Mouse (Mus musculus): Measurements from ENCODE around the gene Ncl. TPM values are rescaled to one million over a fixed set of nuclear protein-coding genes. Genes with fewer than 3 reads are reported as not detected.
A peak's percentile ranks its signal among the peaks of the same experiment; 100 is the strongest.

Gene Ncl
- polyA plus RNA-seq (2016; fragmentation: Nextera tagmentation; extraction: Ambion mirVana): 414 and 475 TPM in 2 replicates

GRCm38 (mm10) chr1:86358906-86359797 lies at the start of gene Ncl:
Gene Ncl, minus strand, starts transcription at chr1:86359400.
- peaks cover 23% of the 10 kb centered on the region for H3K4me1 ChIP-seq
- peaks cover 33% of the 10 kb centered on the region for H3K36me3 ChIP-seq
- H3K4me3 ChIP-seq: peak within 1 kb of the TSS; percentile 90
- H3K4me2 ChIP-seq (replicated peaks): peak within 1 kb of the TSS; percentile 83
- H3K27ac ChIP-seq: peak within 1 kb of the TSS; percentile 99
- no peaks in the 10 kb centered on the region for H3K27me3 ChIP-seq
- under 1% methylated on average over 102 of the region's 102 CpGs for WGBS
- ATAC-seq (ENCODE audit: insufficient number of reproducible peaks, insufficient read depth, low FRiP score, low TSS enrichment): peak; percentile 98
- peak within 1 kb of the TSS; percentile 94 for H3K9ac ChIP-seq
- H3K9me3 ChIP-seq: no peaks in the 10 kb centered on the region

DNA sequence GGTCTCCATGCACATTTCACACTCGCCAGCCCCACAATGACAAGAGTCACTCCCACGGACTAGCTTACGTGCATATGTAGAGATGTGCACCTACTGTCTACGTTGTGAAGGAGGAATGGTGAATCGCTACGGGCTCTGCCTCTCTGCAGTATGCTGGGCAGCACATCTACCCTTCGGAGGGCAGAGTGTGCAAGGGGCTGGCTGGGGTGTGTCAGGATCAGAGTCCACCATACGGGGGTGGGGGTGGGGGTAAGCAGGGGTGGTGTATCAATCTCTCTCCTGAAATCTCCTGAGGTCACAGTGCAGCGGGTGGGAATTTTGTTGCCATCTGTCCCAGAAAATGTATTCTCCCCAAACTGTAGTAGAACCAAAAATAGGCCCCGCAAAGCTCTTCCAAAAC lies 49.3 kb upstream of the Ncl start:
- no peak overlapping the region for H3K27ac ChIP-seq
- H3K4me1 ChIP-seq: no peaks in the 10 kb centered on the region
- H3K9ac ChIP-seq: no peak overlapping the region
- H3K27me3 ChIP-seq: no peaks in the 10 kb centered on the region
- no peaks in the 10 kb centered on the region for H3K36me3 ChIP-seq
- WGBS: 78% methylated on average over 10 of the region's 10 CpGs
- H3K4me3 ChIP-seq: no peak overlapping the region
- H3K4me2 ChIP-seq (replicated peaks): no peak overlapping the region
- ATAC-seq (ENCODE audit: insufficient number of reproducible peaks, insufficient read depth, low FRiP score, low TSS enrichment): no peak
- H3K9me3 ChIP-seq: no peaks in the 10 kb centered on the region

GRCm38 (mm10) chr1:86406914-86407313 lies 47.7 kb upstream of the Ncl start:
- no peaks in the 10 kb centered on the region for H3K27me3 ChIP-seq
- no peaks in the 10 kb centered on the region for H3K9me3 ChIP-seq
- H3K4me2 ChIP-seq (replicated peaks): no peak overlapping the region
- no peaks in the 10 kb centered on the region for H3K4me1 ChIP-seq
- H3K27ac ChIP-seq: no peak overlapping the region
- H3K36me3 ChIP-seq: no peaks in the 10 kb centered on the region
- no peak overlapping the region for H3K4me3 ChIP-seq
- WGBS: 65% methylated on average over 8 of the region's 8 CpGs
- no peak overlapping the region for H3K9ac ChIP-seq
- no peak for ATAC-seq (ENCODE audit: insufficient number of reproducible peaks, insufficient read depth, low FRiP score, low TSS enrichment)

DNA sequence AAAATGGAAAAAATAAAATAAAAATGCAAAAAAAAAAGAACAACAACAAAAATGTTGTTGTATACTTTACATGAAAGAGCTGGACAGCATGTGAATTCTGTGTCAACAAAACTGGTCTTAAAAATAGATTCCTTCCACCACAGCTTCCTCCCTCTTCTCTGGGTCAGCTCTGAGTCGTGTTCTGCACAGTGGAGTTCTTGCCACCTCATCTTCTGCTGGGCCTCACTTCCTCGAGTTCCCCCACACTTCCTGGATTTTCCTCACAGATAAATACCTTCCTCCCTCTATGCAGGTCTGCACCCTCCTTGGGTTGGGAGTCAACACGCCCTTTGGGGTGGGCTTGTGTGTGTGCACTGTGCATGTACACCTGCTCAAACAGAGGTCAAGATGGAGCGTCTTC lies 47.1 kb upstream of the Ncl start:
- Histone ChIP-seq H3K9ac (no peak overlapping the region), H3K4me1 (no peaks in the 10 kb centered on the region), H3K27me3 (no peaks in the 10 kb centered on the region), H3K4me3 (no peak overlapping the region), H3K4me2 (replicated peaks) (no peak overlapping the region), H3K27ac (no peak overlapping the region), H3K36me3 (no peaks in the 10 kb centered on the region), H3K9me3 (no peaks in the 10 kb centered on the region)
- WGBS: 77% methylated on average over 4 of the region's 4 CpGs
- ATAC-seq (ENCODE audit: insufficient number of reproducible peaks, insufficient read depth, low FRiP score, low TSS enrichment): no peak

- no peak overlapping the region for H3K4me2 ChIP-seq (replicated peaks)
- 62% methylated on average over 5 of the region's 5 CpGs for WGBS
- H3K4me1 ChIP-seq: no peaks in the 10 kb centered on the region
These were observed 45.6 kb upstream of the Ncl start for GRCm38 (mm10) chr1:86404834-86405233.

GRCm38 (mm10) chr1:86400096-86400754 lies 41.0 kb upstream of the Ncl start:
- Histone ChIP-seq H3K4me1 (no peaks in the 10 kb centered on the region; the same call in 1 of the 2 replicates), H3K4me3 (no peak overlapping the region), H3K9me3 (no peaks in the 10 kb centered on the region), H3K27me3 (no peaks in the 10 kb centered on the region), H3K4me2 (replicated peaks) (no peak overlapping the region), H3K27ac (no peak overlapping the region), H3K9ac (no peak overlapping the region), H3K36me3 (no peaks in the 10 kb centered on the region)
- WGBS: 74% methylated on average over 8 of the region's 8 CpGs
- no peak for ATAC-seq (ENCODE audit: insufficient number of reproducible peaks, insufficient read depth, low FRiP score, low TSS enrichment)

More at GRCm38 (mm10) chr1:86404834-86405233, 45.6 kb upstream of the Ncl start:
- no peaks in the 10 kb centered on the region for H3K9me3 ChIP-seq
- no peak overlapping the region for H3K9ac ChIP-seq
- no peak overlapping the region for H3K27ac ChIP-seq
- no peak overlapping the region for H3K4me3 ChIP-seq
- no peaks in the 10 kb centered on the region for H3K36me3 ChIP-seq
- H3K27me3 ChIP-seq: no peaks in the 10 kb centered on the region
- no peak for ATAC-seq (ENCODE audit: insufficient number of reproducible peaks, insufficient read depth, low FRiP score, low TSS enrichment)

DNA sequence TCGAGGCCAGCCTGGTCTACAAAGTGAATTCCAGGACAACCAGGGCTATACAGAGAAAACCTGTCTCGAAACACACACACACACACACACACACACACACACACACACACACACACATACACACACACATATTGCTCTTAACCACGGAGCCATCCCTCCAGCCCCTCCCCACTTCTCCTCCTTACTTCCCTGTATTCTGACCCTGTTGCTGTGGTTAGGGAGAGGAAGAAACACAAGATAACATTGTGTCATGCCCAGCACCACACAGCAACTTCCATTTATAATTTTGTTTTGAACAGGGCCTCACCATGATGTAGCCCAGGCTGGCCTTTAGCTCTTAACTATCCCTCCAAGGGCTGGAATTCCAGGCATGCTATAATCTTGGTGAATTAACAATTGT lies 40.1 kb upstream of the Ncl start:
- Histone ChIP-seq H3K4me2 (replicated peaks) (no peak overlapping the region), H3K36me3 (no peaks in the 10 kb centered on the region), H3K27me3 (no peaks in the 10 kb centered on the region), H3K4me1 (no peaks in the 10 kb centered on the region; the same call in 1 of the 2 replicates), H3K27ac (no peak overlapping the region), H3K9me3 (no peaks in the 10 kb centered on the region), H3K9ac (no peak overlapping the region), H3K4me3 (no peak overlapping the region)
- ATAC-seq (ENCODE audit: insufficient number of reproducible peaks, insufficient read depth, low FRiP score, low TSS enrichment): no peak
- WGBS: 74% methylated on average over 3 of the region's 3 CpGs

GRCm38 (mm10) chr1:86398222-86398621 lies 39.0 kb upstream of the Ncl start:
- 30% methylated on average over 7 of the region's 7 CpGs for WGBS
- H3K27ac ChIP-seq: no peak overlapping the region

GRCm38 (mm10) chr1:86397621-86398020 lies 38.4 kb upstream of the Ncl start:
- Histone ChIP-seq H3K4me3 (no peak overlapping the region), H3K27ac (no peak overlapping the region; the same call in 1 of the 2 replicates), H3K4me1 (no peaks in the 10 kb centered on the region; the same call in 1 of the 2 replicates), H3K27me3 (no peaks in the 10 kb centered on the region), H3K36me3 (no peaks in the 10 kb centered on the region), H3K4me2 (replicated peaks) (no peak overlapping the region), H3K9ac (no peak overlapping the region), H3K9me3 (no peaks in the 10 kb centered on the region)
- ATAC-seq (ENCODE audit: insufficient number of reproducible peaks, insufficient read depth, low FRiP score, low TSS enrichment): no peak
- 70% methylated on average over 8 of the region's 8 CpGs for WGBS

More at GRCm38 (mm10) chr1:86398222-86398621, 39.0 kb upstream of the Ncl start:
- no peak; the same call in 1 of the 2 replicates for ATAC-seq (ENCODE audit: insufficient number of reproducible peaks, insufficient read depth, low FRiP score, low TSS enrichment)
- no peak overlapping the region for H3K9ac ChIP-seq
- H3K4me2 ChIP-seq (replicated peaks): no peak overlapping the region
- H3K27me3 ChIP-seq: no peaks in the 10 kb centered on the region
- H3K9me3 ChIP-seq: no peaks in the 10 kb centered on the region
- H3K4me3 ChIP-seq: no peak overlapping the region
- H3K36me3 ChIP-seq: no peaks in the 10 kb centered on the region
- H3K4me1 ChIP-seq: no peaks in the 10 kb centered on the region; the same call in 1 of the 2 replicates

DNA sequence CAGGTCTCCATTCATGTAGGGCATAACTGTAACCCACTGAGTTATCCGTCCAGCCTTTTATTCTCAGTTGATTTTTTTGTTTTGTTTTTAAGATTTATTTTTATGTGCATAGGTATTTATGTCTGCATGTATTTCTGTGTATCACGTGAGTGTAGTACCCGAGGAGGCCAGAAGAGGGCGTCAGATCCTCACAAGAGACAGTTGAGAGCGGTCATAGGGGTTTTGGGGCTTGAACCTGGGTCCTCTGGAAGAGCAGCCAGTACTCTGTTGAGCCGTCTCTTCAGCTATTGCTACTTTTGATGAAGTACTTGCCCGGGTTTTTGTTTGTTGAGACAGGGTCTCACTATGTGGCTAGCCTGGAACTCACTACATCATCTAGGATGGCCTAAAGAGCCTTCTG lies 36.7 kb upstream of the Ncl start:
- H3K4me2 ChIP-seq (replicated peaks): no peak overlapping the region
- H3K27me3 ChIP-seq: no peaks in the 10 kb centered on the region
- 78% methylated on average over 7 of the region's 7 CpGs for WGBS
- H3K4me3 ChIP-seq: no peak overlapping the region
- no peak overlapping the region for H3K9ac ChIP-seq
- no peaks in the 10 kb centered on the region for H3K9me3 ChIP-seq
- no peak overlapping the region for H3K27ac ChIP-seq
- ATAC-seq (ENCODE audit: insufficient number of reproducible peaks, insufficient read depth, low FRiP score, low TSS enrichment): no peak
- H3K36me3 ChIP-seq: no peaks in the 10 kb centered on the region
- no peaks in the 10 kb centered on the region; the same call in 1 of the 2 replicates for H3K4me1 ChIP-seq

GRCm38 (mm10) chr1:86394246-86394645 lies 35.0 kb upstream of the Ncl start:
- Histone ChIP-seq H3K4me2 (replicated peaks) (no peak overlapping the region), H3K9ac (no peak overlapping the region), H3K36me3 (no peaks in the 10 kb centered on the region), H3K4me3 (no peak overlapping the region), H3K9me3 (no peaks in the 10 kb centered on the region), H3K4me1 (no peaks in the 10 kb centered on the region; the same call in 1 of the 2 replicates), H3K27me3 (no peaks in the 10 kb centered on the region), H3K27ac (no peak overlapping the region)
- 89% methylated on average over 3 of the region's 3 CpGs for WGBS
- ATAC-seq (ENCODE audit: insufficient number of reproducible peaks, insufficient read depth, low FRiP score, low TSS enrichment): no peak

- no peak for ATAC-seq (ENCODE audit: insufficient number of reproducible peaks, insufficient read depth, low FRiP score, low TSS enrichment)
- H3K4me1 ChIP-seq: no peaks in the 10 kb centered on the region; the same call in 1 of the 2 replicates
- H3K4me2 ChIP-seq (replicated peaks): no peak overlapping the region
- H3K27ac ChIP-seq: no peak overlapping the region
- H3K36me3 ChIP-seq: no peaks in the 10 kb centered on the region
- no peaks in the 10 kb centered on the region for H3K27me3 ChIP-seq
- H3K4me3 ChIP-seq: no peak overlapping the region
- 90% methylated on average over 3 of the region's 3 CpGs for WGBS
- no peaks in the 10 kb centered on the region for H3K9me3 ChIP-seq
- no peak overlapping the region for H3K9ac ChIP-seq
These were observed 34.0 kb upstream of the Ncl start for GRCm38 (mm10) chr1:86393219-86393618.

All from embryonic facial prominence, embryonic 12.5 days (tissue).